Mouse (Mus musculus): ENCODE measurements around the gene Ampd3.

DNA sequence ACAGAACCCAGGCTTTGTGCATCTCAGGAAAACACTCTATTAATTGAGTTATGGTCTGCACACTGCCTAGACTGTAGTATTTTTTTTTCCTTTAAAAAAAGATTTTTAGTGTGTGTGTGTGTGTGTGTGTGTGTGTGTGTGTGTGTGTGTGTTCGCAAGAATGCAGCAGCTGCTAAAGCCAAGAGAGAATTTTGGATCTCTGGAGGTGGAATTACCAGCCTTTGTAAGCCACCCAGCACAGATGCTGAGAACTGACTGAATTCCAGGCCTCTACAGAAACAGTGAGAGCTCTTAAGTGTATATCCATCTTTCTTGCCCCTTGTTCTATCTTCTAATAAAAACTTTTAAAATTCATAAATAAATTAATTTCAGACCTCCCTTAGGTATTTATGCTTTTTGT, 16.4 kb upstream of the Ampd3 start:
- TF ChIP-seq CTCF (IDR thresholded peaks at IDR 0.05; ENCODE audit: extremely low read depth, insufficient read length, insufficient replicate concordance, low read depth, low read length), result no peak
- no peak for TF ChIP-seq POLR2A (IDR thresholded peaks at IDR 0.05; ENCODE audit: low read depth, low read length)

Data from small intestine, adult 2 months (tissue).